Mouse (Mus musculus): ENCODE measurements around the gene Thumpd2. TPM values are rescaled to one million over a fixed set of nuclear protein-coding genes. Genes with fewer than 3 reads are reported as not detected.
A peak's percentile ranks its signal among the peaks of the same experiment; 100 is the strongest.

Gene Thumpd2
- polyA plus RNA-seq, 1 experiment = 1.4 TPM

- TF ChIP-seq CTCF (IDR thresholded peaks at IDR 0.05; ENCODE audit: extremely low read depth, insufficient read depth, insufficient read length, insufficient replicate concordance) = no peak
- no peak for TF ChIP-seq POLR2A (IDR thresholded peaks at IDR 0.05; ENCODE audit: low read depth, low read length)
- Histone ChIP-seq H3K4me3 (ENCODE audit: extremely low read depth, insufficient read depth, insufficient read length) (no peak overlapping the region), H3K27me3 (ENCODE audit: control insufficient read depth, insufficient read depth, low read length) (no peaks in the 10 kb centered on the region), H3K4me1 (ENCODE audit: control insufficient read depth, insufficient read depth, insufficient read length) (no peaks in the 10 kb centered on the region), H3K27ac (ENCODE audit: insufficient read depth, low read length) (no peak overlapping the region), H3K36me3 (ENCODE audit: control insufficient read depth, insufficient read depth, low read length) (no peaks in the 10 kb centered on the region)
- 86% methylated on average over 4 of the region's 4 CpGs for WGBS
- DNase-seq (ENCODE audit: low read depth in 1 of 2, low spot score in 2 of 2) = no peak
Measured at GRCm38 (mm10) chr17:81087735-81088134, 22.9 kb upstream of the Thumpd2 start.

- Histone ChIP-seq H3K4me1 (ENCODE audit: control insufficient read depth, insufficient read depth, insufficient read length) (peaks cover 8% of the 10 kb centered on the region; the same call in 1 of the 2 replicates), H3K27me3 (ENCODE audit: control insufficient read depth, insufficient read depth, low read length) (no peaks in the 10 kb centered on the region), H3K4me3 (ENCODE audit: extremely low read depth, insufficient read depth, insufficient read length) (peak overlapping the region; percentile 96), H3K36me3 (ENCODE audit: control insufficient read depth, insufficient read depth, low read length) (no peaks in the 10 kb centered on the region; the same call in 1 of the 2 replicates), H3K27ac (ENCODE audit: insufficient read depth, low read length) (peak overlapping the region; percentile 90)
- 6% methylated on average over 28 of the region's 28 CpGs for WGBS
- TF ChIP-seq CTCF (IDR thresholded peaks at IDR 0.05; ENCODE audit: extremely low read depth, insufficient read depth, insufficient read length, insufficient replicate concordance) (no peak), POLR2A (IDR thresholded peaks at IDR 0.05; ENCODE audit: low read depth, low read length) (no peak)
- no peak for DNase-seq (ENCODE audit: low read depth in 1 of 2, low spot score in 2 of 2)
Measured at GRCm38 (mm10) chr17:81064279-81064978, 453 bp downstream of the Thumpd2 start.

- Histone ChIP-seq H3K27me3 (ENCODE audit: control insufficient read depth, insufficient read depth, low read length) (no peaks in the 10 kb centered on the region), H3K4me3 (ENCODE audit: extremely low read depth, insufficient read depth, insufficient read length) (no peak overlapping the region), H3K4me1 (ENCODE audit: control insufficient read depth, insufficient read depth, insufficient read length) (peaks cover 8% of the 10 kb centered on the region; the same call in 1 of the 2 replicates), H3K27ac (ENCODE audit: insufficient read depth, low read length) (no peak overlapping the region), H3K36me3 (ENCODE audit: control insufficient read depth, insufficient read depth, low read length) (no peaks in the 10 kb centered on the region; the same call in 1 of the 2 replicates)
- TF ChIP-seq POLR2A (IDR thresholded peaks at IDR 0.05; ENCODE audit: low read depth, low read length) = no peak
- TF ChIP-seq CTCF (IDR thresholded peaks at IDR 0.05; ENCODE audit: extremely low read depth, insufficient read depth, insufficient read length, insufficient replicate concordance) = no peak
- DNase-seq (ENCODE audit: low read depth in 1 of 2, low spot score in 2 of 2) = no peak
- 82% methylated on average over 3 of the region's 3 CpGs for WGBS
Measured at GRCm38 (mm10) chr17:81063346-81063745, 1.5 kb downstream of the Thumpd2 start.

- Histone ChIP-seq H3K27ac (ENCODE audit: insufficient read depth, low read length) (no peak overlapping the region), H3K4me1 (ENCODE audit: control insufficient read depth, insufficient read depth, insufficient read length) (peaks cover 8% of the 10 kb centered on the region; the same call in 1 of the 2 replicates), H3K27me3 (ENCODE audit: control insufficient read depth, insufficient read depth, low read length) (no peaks in the 10 kb centered on the region), H3K36me3 (ENCODE audit: control insufficient read depth, insufficient read depth, low read length) (no peaks in the 10 kb centered on the region; the same call in 1 of the 2 replicates), H3K4me3 (ENCODE audit: extremely low read depth, insufficient read depth, insufficient read length) (no peak overlapping the region)
- 79% methylated on average over 6 of the region's 6 CpGs for WGBS
- no peak for TF ChIP-seq POLR2A (IDR thresholded peaks at IDR 0.05; ENCODE audit: low read depth, low read length)
- no peak for DNase-seq (ENCODE audit: low read depth in 1 of 2, low spot score in 2 of 2)
Measured at GRCm38 (mm10) chr17:81062349-81062871, 2.5 kb downstream of the Thumpd2 start.

GRCm38 (mm10) chr17:81056796-81057381, 8.0 kb downstream of the Thumpd2 start:
- no peaks in the 10 kb centered on the region for H3K4me1 ChIP-seq (ENCODE audit: control insufficient read depth, insufficient read depth, insufficient read length)
- no peak overlapping the region for H3K27ac ChIP-seq (ENCODE audit: insufficient read depth, low read length)
- no peak for DNase-seq (ENCODE audit: low read depth in 1 of 2, low spot score in 2 of 2)
- TF ChIP-seq CTCF (IDR thresholded peaks at IDR 0.05; ENCODE audit: extremely low read depth, insufficient read depth, insufficient read length, insufficient replicate concordance) (no peak), POLR2A (IDR thresholded peaks at IDR 0.05; ENCODE audit: low read depth, low read length) (no peak)
- H3K4me3 ChIP-seq (ENCODE audit: extremely low read depth, insufficient read depth, insufficient read length) = no peak overlapping the region
- 95% methylated on average over 8 of the region's 8 CpGs for WGBS
- H3K27me3 ChIP-seq (ENCODE audit: control insufficient read depth, insufficient read depth, low read length) = no peaks in the 10 kb centered on the region
- peaks cover 16% of the 10 kb centered on the region for H3K36me3 ChIP-seq (ENCODE audit: control insufficient read depth, insufficient read depth, low read length)

GRCm38 (mm10) chr17:81056035-81056434, 8.8 kb downstream of the Thumpd2 start:
- DNase-seq (ENCODE audit: low read depth in 1 of 2, low spot score in 2 of 2) = no peak
- 59% methylated on average over 3 of the region's 3 CpGs for WGBS
- no peaks in the 10 kb centered on the region for H3K27me3 ChIP-seq (ENCODE audit: control insufficient read depth, insufficient read depth, low read length)

GRCm38 (mm10) chr17:81055522-81055921, 9.4 kb downstream of the Thumpd2 start:
- no peak for DNase-seq (ENCODE audit: low read depth in 1 of 2, low spot score in 2 of 2)
- H3K36me3 ChIP-seq (ENCODE audit: control insufficient read depth, insufficient read depth, low read length) = peaks cover 18% of the 10 kb centered on the region
- no peak overlapping the region for H3K4me3 ChIP-seq (ENCODE audit: extremely low read depth, insufficient read depth, insufficient read length)
- H3K4me1 ChIP-seq (ENCODE audit: control insufficient read depth, insufficient read depth, insufficient read length) = no peaks in the 10 kb centered on the region
- H3K27ac ChIP-seq (ENCODE audit: insufficient read depth, low read length) = no peak overlapping the region
- no peaks in the 10 kb centered on the region for H3K27me3 ChIP-seq (ENCODE audit: control insufficient read depth, insufficient read depth, low read length)
- 90% methylated on average over 5 of the region's 5 CpGs for WGBS
- TF ChIP-seq CTCF (IDR thresholded peaks at IDR 0.05; ENCODE audit: extremely low read depth, insufficient read depth, insufficient read length, insufficient replicate concordance) = no peak
- TF ChIP-seq POLR2A (IDR thresholded peaks at IDR 0.05; ENCODE audit: low read depth, low read length) = no peak

More at GRCm38 (mm10) chr17:81056035-81056434, 8.8 kb downstream of the Thumpd2 start:
- H3K4me1 ChIP-seq (ENCODE audit: control insufficient read depth, insufficient read depth, insufficient read length) = no peaks in the 10 kb centered on the region
- peaks cover 17% of the 10 kb centered on the region for H3K36me3 ChIP-seq (ENCODE audit: control insufficient read depth, insufficient read depth, low read length)
- TF ChIP-seq POLR2A (IDR thresholded peaks at IDR 0.05; ENCODE audit: low read depth, low read length) = no peak
- TF ChIP-seq CTCF (IDR thresholded peaks at IDR 0.05; ENCODE audit: extremely low read depth, insufficient read depth, insufficient read length, insufficient replicate concordance) = no peak
- no peak overlapping the region for H3K27ac ChIP-seq (ENCODE audit: insufficient read depth, low read length)
- H3K4me3 ChIP-seq (ENCODE audit: extremely low read depth, insufficient read depth, insufficient read length) = no peak overlapping the region
